Mouse (Mus musculus): ENCODE measurements around the gene Cenpv.

DNA sequence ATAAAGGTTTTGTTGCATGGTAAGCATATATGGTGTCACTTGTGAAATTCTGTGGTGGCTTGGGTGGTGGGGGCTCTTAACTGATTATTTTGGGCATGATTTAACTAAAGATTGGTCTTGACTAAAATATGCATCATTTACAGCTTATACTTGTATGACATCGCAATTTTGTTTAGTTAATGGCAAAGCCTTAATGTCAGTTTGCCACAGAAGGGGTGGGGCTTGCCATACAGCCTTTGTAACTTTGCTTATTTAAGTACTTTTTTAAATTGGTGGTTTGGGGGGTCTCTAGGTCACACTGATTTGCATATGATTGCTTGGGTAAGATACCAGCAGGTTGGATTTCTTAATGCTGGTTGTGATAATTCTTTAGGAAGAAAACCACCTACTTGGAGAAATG lies 14.1 kb upstream of the Cenpv start:
- TF ChIP-seq CTCF (IDR thresholded peaks at IDR 0.05; ENCODE audit: extremely low read depth, insufficient read depth, low read length) (no peak), POLR2A (IDR thresholded peaks at IDR 0.05; ENCODE audit: extremely low read depth, insufficient read depth, low read length) (no peak)
